Mouse (Mus musculus) cerebellum, adult 2 months (tissue): ENCODE measurements around the gene Fgg. TPM values are rescaled to one million over a fixed set of nuclear protein-coding genes. Genes with fewer than 3 reads are reported as not detected.
A peak's percentile ranks its signal among the peaks of the same experiment; 100 is the strongest.

ENCODE experiments used
- DNase-seq, 2 experiments: peaks; one replicate each; pipeline ENCODE4 v3.0.0; 2021
- H3K27ac ChIP-seq: fragments of 200-500 bp; 2 replicates; pipeline ENCODE4 v1.5.1; 2012; ENCODE audit warnings: low read length, control low read depth, inconsistent platforms; ENCODE audit not compliant: insufficient read depth
- H3K27me3 ChIP-seq: fragments of 200-500 bp; 2 replicates; pipeline ENCODE4 v1.6.1; 2012; ENCODE audit warnings: inconsistent platforms, mild to moderate bottlenecking, low read length, moderate library complexity; ENCODE audit not compliant: control insufficient read depth, insufficient read depth
- H3K4me1 ChIP-seq: fragments of 200-500 bp; 2 replicates; pipeline ENCODE4 v1.6.1; 2011; ENCODE audit warnings: low read length; ENCODE audit not compliant: control insufficient read depth, insufficient read depth
- H3K4me3 ChIP-seq: fragments of 200-500 bp; replicated peaks from 2 replicates; pipeline ENCODE3; 2011; ENCODE audit warnings: mild to moderate bottlenecking, low read depth, low read length, control low read depth; ENCODE audit not compliant: insufficient read depth
- CTCF ChIP-seq: fragments of 200-500 bp; IDR thresholded peaks from 2 replicates; pipeline ENCODE4 v1.5.1; 2011; ENCODE audit warnings: low read depth, mild to moderate bottlenecking, control low read depth, low read length, moderate library complexity, borderline replicate concordance; ENCODE audit not compliant: insufficient read depth
- POLR2A ChIP-seq: fragments of 200-500 bp; IDR thresholded peaks from 2 replicates; pipeline ENCODE4 v1.6.1; 2011; ENCODE audit warnings: low read length, control low read depth, borderline replicate concordance; ENCODE audit not compliant: insufficient read depth
- WGBS: fragments of 180-500 bp; shearing (Covaris S2); methylation state at CpG from one replicate; pipeline ENCODE4 v1.1.7; 2018; 5-methylcytosine and 5-hydroxymethylcytosine counted together
- polyA plus RNA-seq: library from polyadenylated mRNA; depleted of rRNA; stranded (reverse); fragments of >200 nt; gene quantifications from 2 replicates; pipeline ENCODE4 v1.2.3, GENCODE M21; 2012

The Fgg gene
- polyA plus RNA-seq, 1 experiment, result not detected

GRCm38 (mm10) chr3:82998772-82999463, 8.6 kb upstream of the Fgg start:
- Histone ChIP-seq H3K4me3 (no peak overlapping the region), H3K4me1 (no peaks in the 10 kb centered on the region), H3K27ac (no peak overlapping the region), H3K27me3 (no peaks in the 10 kb centered on the region; the same call in 1 of the 2 replicates)
- DNase-seq, result peak; percentile 17 to 58
- 28% methylated on average over 8 of the region's 8 CpGs for WGBS
- peak; percentile 57; the same call in 1 of the 2 replicates for TF ChIP-seq CTCF
- TF ChIP-seq POLR2A, result no peak

- TF ChIP-seq CTCF (no peak), POLR2A (no peak)
These were observed 7.5 kb upstream of the Fgg start for GRCm38 (mm10) chr3:82999995-83000394.

GRCm38 (mm10) chr3:83002191-83002590, 5.3 kb upstream of the Fgg start:
- DNase-seq, result peak; percentile 11 to 25
- H3K4me3 ChIP-seq, result no peak overlapping the region
- 1% methylated on average over 2 of the region's 2 CpGs for WGBS
- H3K4me1 ChIP-seq, result no peaks in the 10 kb centered on the region
- H3K27me3 ChIP-seq, result no peaks in the 10 kb centered on the region
- no peak overlapping the region for H3K27ac ChIP-seq
- TF ChIP-seq POLR2A, result no peak
- peak; percentile 60; the same call in 1 of the 2 replicates for TF ChIP-seq CTCF

More at GRCm38 (mm10) chr3:82999995-83000394, 7.5 kb upstream of the Fgg start:
- no peak for DNase-seq
- no peak overlapping the region for H3K4me3 ChIP-seq
- H3K27me3 ChIP-seq, result no peaks in the 10 kb centered on the region
- no peak overlapping the region for H3K27ac ChIP-seq
- 87% methylated on average over 9 of the region's 9 CpGs for WGBS
- H3K4me1 ChIP-seq, result no peaks in the 10 kb centered on the region

GRCm38 (mm10) chr3:83003068-83003467, 4.5 kb upstream of the Fgg start:
- Histone ChIP-seq H3K27me3 (no peaks in the 10 kb centered on the region), H3K27ac (no peak overlapping the region), H3K4me3 (no peak overlapping the region), H3K4me1 (no peaks in the 10 kb centered on the region)
- no peak for TF ChIP-seq POLR2A
- TF ChIP-seq CTCF, result no peak
- 92% methylated on average over 8 of the region's 8 CpGs for WGBS
- DNase-seq, result no peak

- no peaks in the 10 kb centered on the region for H3K27me3 ChIP-seq
- WGBS, result 93% methylated on average over 7 of the region's 7 CpGs
- TF ChIP-seq POLR2A (no peak), CTCF (no peak)
These were observed 2.7 kb upstream of the Fgg start for GRCm38 (mm10) chr3:83004801-83005200.

GRCm38 (mm10) chr3:83010291-83010690, 2.8 kb downstream of the Fgg start:
- DNase-seq, result no peak
- 81% methylated on average over 11 of the region's 11 CpGs for WGBS
- Histone ChIP-seq H3K4me1 (no peaks in the 10 kb centered on the region), H3K27me3 (no peaks in the 10 kb centered on the region), H3K27ac (no peak overlapping the region), H3K4me3 (no peak overlapping the region)
- TF ChIP-seq CTCF (no peak), POLR2A (no peak)

More at GRCm38 (mm10) chr3:83004801-83005200, 2.7 kb upstream of the Fgg start:
- Histone ChIP-seq H3K4me1 (no peaks in the 10 kb centered on the region), H3K4me3 (no peak overlapping the region), H3K27ac (no peak overlapping the region)
- no peak for DNase-seq

GRCm38 (mm10) chr3:83011136-83011535, 3.6 kb downstream of the Fgg start:
- no peaks in the 10 kb centered on the region for H3K27me3 ChIP-seq
- WGBS, result 73% methylated on average over 4 of the region's 4 CpGs
- no peak for DNase-seq
- H3K4me3 ChIP-seq, result no peak overlapping the region
- no peaks in the 10 kb centered on the region for H3K4me1 ChIP-seq
- TF ChIP-seq CTCF (no peak), POLR2A (no peak)
- no peak overlapping the region for H3K27ac ChIP-seq

- H3K27ac ChIP-seq, result no peak overlapping the region
- 46% methylated on average over 4 of the region's 4 CpGs for WGBS
- no peak overlapping the region for H3K4me3 ChIP-seq
- TF ChIP-seq POLR2A (no peak), CTCF (no peak)
- no peaks in the 10 kb centered on the region for H3K27me3 ChIP-seq
- DNase-seq, result no peak
- H3K4me1 ChIP-seq, result no peaks in the 10 kb centered on the region
These were observed 4.0 kb downstream of the Fgg start for GRCm38 (mm10) chr3:83011565-83011964.
